Mouse (Mus musculus) Patski (cell line): ENCODE measurements around the gene Chrm4. TPM values are rescaled to one million over a fixed set of nuclear protein-coding genes. Genes with fewer than 3 reads are reported as not detected.
A peak's percentile ranks its signal among the peaks of the same experiment; 100 is the strongest.

Source experiments
- ATAC-seq: fragments of 100-300 bp; one replicate; pipeline ENCODE4 v1.8.0; 2021
- CTCF ChIA-PET: fragments of 350-600 bp; sonication (Branson Sonifier 250); formaldehyde crosslinking; loops from one replicate; lab custom pipeline; 2022; ENCODE audit warnings: inconsistent platforms; lab: Charles Lee
- POLR2A ChIA-PET: fragments of 350-600 bp; sonication (Branson Sonifier 250); formaldehyde crosslinking; loops from one replicate; lab custom pipeline; 2022; ENCODE audit warnings: antibody characterized with exemption, inconsistent platforms; lab: Charles Lee
- DNase-seq: peaks from one replicate; pipeline ENCODE4 v3.0.0-alpha.2; 2011; ENCODE audit warnings: low read depth, low spot score
- H3K27me3 ChIP-seq: fragments of 371-371 bp; one replicate; pipeline ENCODE4 v1.5.1; 2021
- CTCF ChIP-seq: fragments of 100-300 bp; IDR thresholded peaks from one replicate; pipeline ENCODE4 v1.5.1; 2021
- in situ Hi-C: fragments of 300-500 bp; cut with MboI; formaldehyde crosslinking; loops from 3 replicates; pipeline ENCODE4 v1.11.1; 2018; ENCODE audit warnings: low pct_unique_long_range_greater_than_20kb, mixed read lengths
- polyA plus RNA-seq: library from polyadenylated mRNA; unstranded; gene quantifications from one replicate; pipeline ENCODE4 v1.2.3, GENCODE M21; 2021

The Chrm4 gene
- polyA plus RNA-seq, 1 experiment from 2014 or later = not detected

DNA sequence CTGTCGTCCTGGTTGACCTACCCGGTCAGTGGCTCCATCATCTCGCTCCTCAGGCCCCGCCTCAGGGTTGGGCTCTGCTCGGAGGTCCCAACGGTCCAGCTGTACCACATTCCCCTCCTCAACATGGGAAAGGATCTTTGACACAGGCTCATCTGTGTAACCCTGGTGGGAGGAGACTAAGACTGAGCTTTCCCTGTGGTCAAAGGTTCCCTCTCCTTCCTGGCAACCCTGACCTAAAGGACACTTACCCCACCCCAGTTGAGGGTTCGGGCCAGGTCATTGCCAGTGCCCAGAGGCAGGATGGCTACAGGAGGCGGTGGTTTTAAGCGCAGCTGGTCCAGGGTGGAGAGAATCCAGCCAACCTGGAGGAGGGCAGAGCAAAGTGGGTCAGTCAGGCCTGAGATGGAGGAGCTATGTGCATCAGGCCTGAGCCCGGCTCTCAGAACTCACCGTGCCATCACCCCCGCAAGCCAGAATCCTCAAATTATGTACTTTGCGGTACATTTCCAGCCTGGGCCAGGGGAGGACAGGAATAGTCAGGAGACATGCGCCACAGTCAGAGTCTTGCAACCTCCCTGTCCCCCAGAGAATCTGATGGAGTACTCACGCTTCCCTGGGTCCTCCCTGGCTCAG, 12.4 kb downstream of the Chrm4 start:
- ATAC-seq (no peak), DNase-seq (no peak)
- H3K27me3 ChIP-seq = no peaks in the 10 kb centered on the region
- ChIA-PET CTCF (no interaction called here), POLR2A (no interaction called here)
- TF ChIP-seq CTCF = no peak
- in situ Hi-C loops = no loop called here

DNA sequence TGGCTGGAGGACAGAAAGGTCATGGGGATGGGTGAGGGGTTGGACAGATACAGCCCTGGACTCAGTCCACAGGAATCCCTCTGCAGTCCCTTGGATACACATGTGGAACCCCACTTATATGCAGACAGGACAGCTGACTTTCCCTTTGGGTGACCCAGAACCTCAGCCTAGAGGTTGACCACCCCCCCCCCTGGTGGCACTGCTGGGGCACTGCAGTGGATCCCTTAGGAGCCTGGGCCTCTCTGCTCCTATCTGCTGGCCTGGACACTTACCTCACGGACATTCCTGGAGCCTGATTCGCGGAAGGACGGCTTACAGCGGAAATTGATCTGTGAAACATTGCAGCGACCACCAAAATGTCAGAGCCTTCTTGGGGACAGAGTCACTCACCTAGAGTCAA, 15.3 kb downstream of the Chrm4 start:
- CTCF ChIA-PET = interaction anchor here (0.9 to 5.0 kb wide), 5 partner anchors 9 to 41 kb away, joined by 3 to 63 read pairs (median 3); no protein-coding TSS in a partner anchor

DNA sequence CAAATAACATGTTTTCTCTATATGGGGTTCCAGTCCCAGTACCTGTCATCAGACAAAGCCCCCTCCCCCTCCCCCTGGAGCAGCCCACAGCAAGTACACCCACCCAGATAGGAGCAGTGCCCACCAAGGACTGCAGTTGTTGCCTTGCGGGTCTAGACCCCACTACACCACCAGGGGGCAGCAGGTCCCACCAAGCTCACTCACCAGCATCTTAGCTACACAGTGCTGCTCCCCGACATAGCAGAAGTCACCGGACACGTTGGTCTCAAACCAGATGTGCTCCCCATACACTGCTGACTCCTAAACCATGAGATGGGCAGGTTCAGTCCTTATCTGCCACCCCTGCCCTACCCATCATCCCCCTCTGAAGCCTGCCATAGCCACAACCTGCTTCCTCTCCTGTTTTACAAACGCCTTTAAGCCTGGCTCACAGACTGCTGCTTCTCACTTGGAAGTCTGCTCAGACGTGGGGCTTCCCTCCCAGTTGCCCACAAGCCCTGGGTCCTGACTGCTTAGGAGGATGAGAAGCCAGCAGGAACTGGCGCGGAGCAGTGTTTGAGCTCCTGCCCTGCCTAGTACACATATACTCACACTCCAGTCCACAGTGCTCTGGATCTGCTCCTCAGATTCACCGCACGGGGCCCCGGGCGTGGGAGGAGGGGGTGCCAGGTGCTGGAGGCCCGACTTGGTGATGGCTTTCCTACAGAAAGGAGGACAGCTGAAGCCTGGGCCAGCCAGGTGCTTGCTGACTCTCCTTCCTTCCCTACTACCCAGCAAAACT, 17.3 kb downstream of the Chrm4 start:
- POLR2A ChIA-PET = no interaction called here
- peak; percentile 31 for ATAC-seq

More for the DNA sequence above, 15.3 kb downstream of the Chrm4 start:
- H3K27me3 ChIP-seq = no peaks in the 10 kb centered on the region
- in situ Hi-C loops = no loop called here
- ATAC-seq = no peak
- DNase-seq = no peak
- TF ChIP-seq CTCF = no peak
- POLR2A ChIA-PET = no interaction called here

DNA sequence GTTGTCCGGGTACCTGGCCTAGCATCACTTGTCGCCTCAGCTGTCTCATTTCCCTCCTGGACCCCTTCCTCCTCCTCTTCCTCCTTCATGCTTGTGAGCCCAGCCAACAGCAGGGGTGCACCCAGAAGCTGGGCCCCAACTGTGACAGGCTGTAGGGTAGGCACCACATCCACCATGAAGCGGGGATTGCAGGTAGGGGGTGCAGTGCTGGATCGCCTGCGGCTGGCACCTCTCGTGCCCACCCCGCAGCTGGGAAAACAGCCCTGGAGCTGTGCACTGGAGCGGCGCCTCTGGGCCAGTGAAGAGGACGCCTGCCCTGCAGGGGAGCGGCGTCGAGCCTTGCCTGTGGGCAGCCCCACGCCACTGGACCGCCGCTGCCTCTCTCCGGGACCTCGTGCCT, 18.4 kb downstream of the Chrm4 start, which contains the start of gene Gm9821:
TSS of gene Gm9821 (plus strand) at position 221 of the 400 bp plus-strand sequence.
- no peaks in the 10 kb centered on the region for H3K27me3 ChIP-seq
- no peak for TF ChIP-seq CTCF
- ChIA-PET CTCF (interaction anchor here (1.1 to 5.0 kb wide), 2 partner anchors 10 to 16 kb away, joined by 4 to 63 read pairs; no protein-coding TSS in a partner anchor), POLR2A (no interaction called here)
- DNase-seq = no peak
- ATAC-seq = no peak
- in situ Hi-C loops = no loop called here

More for the DNA sequence above, 17.3 kb downstream of the Chrm4 start:
- no peak for TF ChIP-seq CTCF
- no peaks in the 10 kb centered on the region for H3K27me3 ChIP-seq
- CTCF ChIA-PET = interaction anchor here (1.0 to 5.0 kb wide), 6 partner anchors 9 to 43 kb away, joined by 3 to 63 read pairs (median 4); no protein-coding TSS in a partner anchor
- in situ Hi-C loops = no loop called here
- no peak for DNase-seq

DNA sequence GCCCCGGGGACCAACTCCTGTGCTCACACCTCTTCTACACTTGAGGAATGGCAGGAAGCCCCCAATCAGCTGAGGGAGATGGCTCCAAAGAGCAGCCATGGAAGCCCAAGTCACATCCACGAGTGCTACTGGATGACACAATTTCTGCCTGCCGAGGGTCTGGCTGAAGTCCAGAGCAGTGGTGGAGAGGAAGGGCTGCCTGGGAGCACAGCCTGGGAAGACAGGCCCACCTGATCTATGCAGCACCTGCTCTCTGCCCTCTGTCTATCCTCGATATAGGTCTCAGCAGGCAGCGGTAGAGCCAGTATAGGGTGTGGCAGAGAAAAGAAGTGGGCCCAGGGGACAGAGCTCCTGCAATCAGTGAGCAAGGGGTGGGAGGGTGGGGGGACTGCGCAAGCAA, 19.8 kb downstream of the Chrm4 start:
- DNase-seq = no peak
- no peaks in the 10 kb centered on the region for H3K27me3 ChIP-seq
- POLR2A ChIA-PET = interaction anchor here (1.1 to 1.9 kb wide), 2 partner anchors 11 to 13 kb away, joined by 3 to 6 read pairs; no protein-coding TSS in a partner anchor
- TF ChIP-seq CTCF = no peak
- in situ Hi-C loops = no loop called here
- ATAC-seq = no peak
- CTCF ChIA-PET = interaction anchor here (0.8 to 2.4 kb wide), 3 partner anchors 10 to 17 kb away, joined by 3 to 14 read pairs (median 5); no protein-coding TSS in a partner anchor

DNA sequence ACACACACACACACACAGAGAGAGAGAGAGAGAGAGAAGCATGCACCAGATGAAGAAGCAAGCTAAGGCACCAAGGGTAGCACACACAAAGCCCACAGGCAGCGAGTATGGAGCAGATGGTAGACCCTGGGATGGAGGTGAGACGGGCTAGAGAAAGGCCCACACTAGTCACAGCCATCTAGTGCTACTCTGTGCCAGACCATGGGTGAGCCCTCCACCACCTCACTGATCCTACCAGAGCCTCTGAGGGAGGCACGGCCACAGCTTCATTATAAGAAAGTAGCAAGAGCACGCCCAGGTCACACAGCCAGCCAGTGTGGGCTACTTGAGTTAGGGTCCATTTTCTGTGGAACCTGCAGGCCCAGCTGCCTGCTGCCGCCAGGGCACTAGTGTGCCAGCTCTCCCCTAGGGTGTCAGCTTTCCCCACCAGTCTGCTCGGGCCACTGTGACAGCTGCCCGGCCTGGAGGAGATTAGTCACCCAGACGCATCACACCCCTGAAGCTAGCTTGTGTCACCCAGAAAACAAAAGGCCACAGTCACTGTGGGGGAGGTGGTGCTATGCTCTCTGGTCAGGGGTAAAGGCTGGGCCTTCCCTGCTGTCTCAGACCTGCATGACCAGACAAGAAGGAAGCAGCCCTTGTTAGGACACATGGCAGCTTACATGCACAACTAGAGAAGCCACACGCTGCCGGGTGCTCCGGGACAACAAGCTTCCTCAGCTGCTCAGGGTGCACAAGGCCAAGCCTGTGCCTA, 20.5 kb downstream of the Chrm4 start:
- DNase-seq (no peak), ATAC-seq (peak; percentile 27)
- no peaks in the 10 kb centered on the region for H3K27me3 ChIP-seq
- in situ Hi-C loops = no loop called here
- ChIA-PET CTCF (interaction anchor here (0.8 to 2.4 kb wide), 3 partner anchors 10 to 16 kb away, joined by 3 to 14 read pairs (median 5); no protein-coding TSS in a partner anchor), POLR2A (interaction anchor here (1.1 to 1.9 kb wide), 2 partner anchors 11 to 12 kb away, joined by 3 to 6 read pairs; no protein-coding TSS in a partner anchor)
- TF ChIP-seq CTCF = no peak

DNA sequence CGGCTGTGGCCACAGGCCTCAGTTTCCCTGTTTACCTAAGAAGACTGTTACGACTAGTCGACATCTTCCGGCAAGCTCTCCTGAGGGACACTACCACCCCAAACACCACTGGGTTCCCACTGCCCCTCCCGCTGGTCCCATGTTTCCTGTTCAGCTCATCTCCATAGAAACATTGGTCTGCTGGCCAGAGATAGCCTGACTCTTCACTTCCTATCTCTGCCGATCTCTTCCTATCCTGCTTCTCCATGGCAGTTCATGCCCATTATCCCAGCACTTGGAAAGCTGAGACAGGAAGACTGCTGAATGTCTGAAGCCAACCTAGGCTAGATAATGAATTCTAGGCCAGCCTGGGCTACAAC, 21.1 kb downstream of the Chrm4 start:
- ChIA-PET CTCF (interaction anchor here (1.4 to 2.4 kb wide), 2 partner anchors 11 to 15 kb away, joined by 5 to 14 read pairs; no protein-coding TSS in a partner anchor), POLR2A (interaction anchor here (1.9 kb wide), 1 partner anchor 12 kb away, joined by 6 read pairs; no protein-coding TSS in a partner anchor)
- TF ChIP-seq CTCF = no peak
- DNase-seq = no peak
- ATAC-seq = no peak
- no peaks in the 10 kb centered on the region for H3K27me3 ChIP-seq
- in situ Hi-C loops = no loop called here

DNA sequence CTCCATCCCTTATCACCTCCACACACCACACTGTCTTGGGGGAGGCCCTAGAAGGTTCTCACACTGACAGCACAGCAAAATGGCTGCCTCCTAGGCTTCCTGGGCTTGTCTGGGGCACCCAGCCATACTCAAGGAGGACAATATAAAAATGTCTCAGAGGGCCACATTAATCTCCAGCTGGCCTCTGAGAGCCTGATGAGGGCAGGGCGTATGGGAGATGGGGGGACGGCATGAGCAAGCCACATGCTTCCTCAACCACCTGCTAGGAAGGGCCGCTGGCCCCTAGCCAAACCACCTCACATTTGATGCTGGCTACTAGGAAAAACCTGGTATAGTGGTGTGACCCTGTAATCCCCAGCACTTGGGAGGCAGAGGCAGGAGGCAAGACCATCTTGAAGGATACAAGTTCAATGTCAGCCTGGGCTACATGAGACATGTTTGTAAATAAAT, 21.8 kb downstream of the Chrm4 start:
- ATAC-seq (no peak), DNase-seq (no peak)
- no peaks in the 10 kb centered on the region for H3K27me3 ChIP-seq
- in situ Hi-C loops = no loop called here
- ChIA-PET CTCF (interaction anchor here (2.4 kb wide), 1 partner anchor 10 kb away, joined by 14 read pairs; no protein-coding TSS in a partner anchor), POLR2A (interaction anchor here (1.0 to 1.9 kb wide), 2 partner anchors 11 to 13 kb away, joined by 4 to 6 read pairs; no protein-coding TSS in a partner anchor)
- TF ChIP-seq CTCF = no peak

DNA sequence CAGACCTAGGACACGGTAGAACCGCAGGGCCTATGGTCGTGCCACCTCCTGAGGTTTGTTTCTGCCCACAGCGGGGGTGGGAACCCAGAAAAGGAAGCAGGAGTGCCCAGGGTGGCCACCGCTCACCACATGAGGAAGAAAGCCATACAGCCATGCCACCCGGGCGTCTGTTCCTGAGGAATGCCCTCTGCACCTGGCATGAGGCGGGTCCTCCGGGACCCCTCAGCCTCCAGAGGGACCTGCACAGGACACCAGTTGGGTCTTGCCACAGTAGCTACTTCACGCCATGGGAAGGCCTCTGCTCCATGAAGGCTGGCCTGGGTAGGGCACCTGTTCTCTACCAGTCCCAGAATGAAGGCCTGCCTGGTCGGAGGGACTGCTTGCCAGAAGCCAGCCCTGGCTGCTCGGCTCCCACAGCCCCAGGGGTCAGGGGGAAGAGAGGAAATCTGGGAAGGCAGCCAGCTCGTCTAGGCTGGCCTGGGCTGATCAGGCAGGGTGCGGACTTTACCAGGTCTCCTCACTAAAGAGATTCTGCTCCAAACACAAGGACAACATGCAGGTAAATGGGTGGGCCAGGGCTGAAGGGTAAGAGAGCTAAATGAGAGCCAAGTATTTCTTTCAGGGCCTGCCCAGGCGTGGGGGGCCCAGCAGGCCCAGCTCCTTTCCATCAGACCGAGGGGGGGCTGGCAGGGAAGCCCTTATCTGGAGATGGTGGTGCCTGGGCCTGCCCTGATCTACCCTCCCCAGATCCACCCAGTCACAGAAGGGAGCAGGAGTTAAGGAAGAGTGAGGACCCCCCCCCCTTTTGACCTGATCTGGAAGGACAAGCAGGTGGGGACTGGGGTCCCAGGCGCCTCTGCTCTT, 22.6 kb downstream of the Chrm4 start:
- no peaks in the 10 kb centered on the region for H3K27me3 ChIP-seq
- ChIA-PET POLR2A (interaction anchor here (1.0 kb wide), 1 partner anchor 13 kb away, joined by 4 read pairs; no protein-coding TSS in a partner anchor), CTCF (interaction anchor here (0.8 kb wide), 1 partner anchor 10 kb away, joined by 3 read pairs; no protein-coding TSS in a partner anchor)
- ATAC-seq (peak; percentile 36), DNase-seq (no peak)
- no peak for TF ChIP-seq CTCF
- in situ Hi-C loops = no loop called here
